Mouse (Mus musculus): ENCODE measurements around the gene Kirrel3.

DNA sequence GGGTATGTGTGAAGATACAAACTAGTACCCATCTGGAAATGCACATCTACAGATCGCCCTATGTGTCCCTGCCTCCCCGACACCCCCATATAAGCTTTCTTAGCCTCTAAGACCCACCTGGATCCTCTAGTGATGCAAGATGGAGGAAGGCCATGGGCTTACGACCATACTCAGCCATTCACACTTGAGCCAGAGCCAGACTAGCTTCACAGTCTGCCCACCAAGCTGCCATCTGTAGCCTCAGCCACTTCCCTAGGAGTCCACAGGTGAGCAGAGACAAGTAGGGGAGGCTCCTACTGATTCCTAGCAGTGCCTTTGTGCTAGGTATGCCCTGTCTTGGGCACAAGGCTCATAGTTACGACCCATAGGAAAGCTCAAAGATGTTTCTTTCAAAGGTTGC, 476.6 kb downstream of the Kirrel3 start:
- TF ChIP-seq CTCF (IDR thresholded peaks at IDR 0.05; ENCODE audit: insufficient read depth, low read length), result no peak
- no peak for TF ChIP-seq POLR2A (IDR thresholded peaks at IDR 0.05; ENCODE audit: borderline replicate concordance, extremely low read depth, low read depth, low read length)
